Mouse (Mus musculus): Measurements from ENCODE around the gene Nudcd3. TPM values are rescaled to one million over a fixed set of nuclear protein-coding genes. Genes with fewer than 3 reads are reported as not detected.

Nudcd3 gene
- polyA plus RNA-seq, 1 experiment from 2014 or later = 40.3 TPM

- Histone ChIP-seq H3K9ac (no peak overlapping the region), H3K4me3 (no peak overlapping the region), H3K9me3 (no peaks in the 10 kb centered on the region), H3K36me3 (no peaks in the 10 kb centered on the region), H3K4me1 (peaks cover 18% of the 10 kb centered on the region), H3K27ac (no peak overlapping the region), H3K27me3 (no peaks in the 10 kb centered on the region), H3K4me2 (no peak overlapping the region)
- no peak for ATAC-seq (ENCODE audit: insufficient number of reproducible peaks, low FRiP score, low TSS enrichment, low read depth)
- whole genome bisulfite sequencing = 64% methylated on average over 5 of the region's 5 CpGs
Measured at GRCm38 (mm10) chr11:6157119-6157518, 43.1 kb downstream of the Nudcd3 start.

- Histone ChIP-seq H3K9ac (no peak overlapping the region), H3K36me3 (no peaks in the 10 kb centered on the region), H3K9me3 (no peaks in the 10 kb centered on the region), H3K4me2 (no peak overlapping the region), H3K27ac (no peak overlapping the region), H3K4me1 (peaks cover 18% of the 10 kb centered on the region), H3K4me3 (no peak overlapping the region), H3K27me3 (no peaks in the 10 kb centered on the region)
- ATAC-seq (ENCODE audit: insufficient number of reproducible peaks, low FRiP score, low TSS enrichment, low read depth) = no peak
- 77% methylated on average over 5 of the region's 5 CpGs for WGBS
Measured at GRCm38 (mm10) chr11:6156651-6157050, 43.6 kb downstream of the Nudcd3 start.

- peak overlapping the region; percentile 28; the same call in 1 of the 2 replicates for H3K27ac ChIP-seq
- H3K4me3 ChIP-seq = no peak overlapping the region
- no peaks in the 10 kb centered on the region for H3K27me3 ChIP-seq
- peaks cover 17% of the 10 kb centered on the region for H3K4me1 ChIP-seq
- ATAC-seq (ENCODE audit: insufficient number of reproducible peaks, low FRiP score, low TSS enrichment, low read depth) = no peak
- WGBS = 36% methylated on average over 3 of the region's 3 CpGs
- H3K9ac ChIP-seq = no peak overlapping the region
- H3K36me3 ChIP-seq = peaks cover 12% of the 10 kb centered on the region
- no peaks in the 10 kb centered on the region for H3K9me3 ChIP-seq
- no peak overlapping the region for H3K4me2 ChIP-seq
Measured at GRCm38 (mm10) chr11:6154211-6154701, 46.0 kb downstream of the Nudcd3 start.

GRCm38 (mm10) chr11:6152864-6153263 is 47.4 kb downstream of the Nudcd3 start:
- Histone ChIP-seq H3K4me2 (no peak overlapping the region), H3K4me3 (no peak overlapping the region), H3K36me3 (peaks cover 20% of the 10 kb centered on the region), H3K9me3 (no peaks in the 10 kb centered on the region), H3K4me1 (peaks cover 16% of the 10 kb centered on the region), H3K27ac (no peak overlapping the region), H3K27me3 (no peaks in the 10 kb centered on the region), H3K9ac (no peak overlapping the region)
- 85% methylated on average over 4 of the region's 4 CpGs for WGBS
- no peak for ATAC-seq (ENCODE audit: insufficient number of reproducible peaks, low FRiP score, low TSS enrichment, low read depth)

GRCm38 (mm10) chr11:6138233-6138950 is 61.8 kb downstream of the Nudcd3 start:
- WGBS = 89% methylated on average over 6 of the region's 7 CpGs
- no peak overlapping the region for H3K27ac ChIP-seq
- no peak for ATAC-seq (ENCODE audit: insufficient number of reproducible peaks, low FRiP score, low TSS enrichment, low read depth)

GRCm38 (mm10) chr11:6132886-6133285 is 67.3 kb downstream of the Nudcd3 start:
- Histone ChIP-seq H3K4me2 (no peak overlapping the region), H3K27ac (no peak overlapping the region), H3K36me3 (no peaks in the 10 kb centered on the region; the same call in 1 of the 2 replicates), H3K4me3 (no peak overlapping the region), H3K9ac (no peak overlapping the region), H3K4me1 (no peaks in the 10 kb centered on the region), H3K9me3 (no peaks in the 10 kb centered on the region), H3K27me3 (no peaks in the 10 kb centered on the region)
- ATAC-seq (ENCODE audit: insufficient number of reproducible peaks, low FRiP score, low TSS enrichment, low read depth) = no peak
- WGBS = 93% methylated on average over 4 of the region's 4 CpGs

More at GRCm38 (mm10) chr11:6138233-6138950, 61.8 kb downstream of the Nudcd3 start:
- H3K9me3 ChIP-seq = no peaks in the 10 kb centered on the region
- peaks cover 14% of the 10 kb centered on the region; the same call in 1 of the 2 replicates for H3K36me3 ChIP-seq
- H3K4me1 ChIP-seq = no peaks in the 10 kb centered on the region
- no peak overlapping the region for H3K9ac ChIP-seq
- H3K27me3 ChIP-seq = no peaks in the 10 kb centered on the region
- no peak overlapping the region for H3K4me3 ChIP-seq
- H3K4me2 ChIP-seq = no peak overlapping the region

- H3K4me2 ChIP-seq = no peak overlapping the region
- H3K27ac ChIP-seq = no peak overlapping the region
- H3K4me3 ChIP-seq = no peak overlapping the region
- no peaks in the 10 kb centered on the region; the same call in 1 of the 2 replicates for H3K36me3 ChIP-seq
- no peaks in the 10 kb centered on the region for H3K27me3 ChIP-seq
- no peak for ATAC-seq (ENCODE audit: insufficient number of reproducible peaks, low FRiP score, low TSS enrichment, low read depth)
- 78% methylated on average over 1 of the region's 1 CpGs for WGBS
- no peaks in the 10 kb centered on the region for H3K9me3 ChIP-seq
- H3K9ac ChIP-seq = no peak overlapping the region
- no peaks in the 10 kb centered on the region for H3K4me1 ChIP-seq
Measured at GRCm38 (mm10) chr11:6130578-6130977, 69.6 kb downstream of the Nudcd3 start.

GRCm38 (mm10) chr11:6123605-6124120 is 76.6 kb downstream of the Nudcd3 start:
- no peak overlapping the region for H3K27ac ChIP-seq
- WGBS = 100% methylated on average over 1 of the region's 1 CpGs
- H3K9me3 ChIP-seq = no peaks in the 10 kb centered on the region
- no peaks in the 10 kb centered on the region for H3K27me3 ChIP-seq
- peaks cover 36% of the 10 kb centered on the region for H3K36me3 ChIP-seq
- ATAC-seq (ENCODE audit: insufficient number of reproducible peaks, low FRiP score, low TSS enrichment, low read depth) = no peak
- no peaks in the 10 kb centered on the region for H3K4me1 ChIP-seq
- H3K9ac ChIP-seq = no peak overlapping the region
- no peak overlapping the region for H3K4me3 ChIP-seq
- H3K4me2 ChIP-seq = no peak overlapping the region

GRCm38 (mm10) chr11:6122631-6123030 is 77.6 kb downstream of the Nudcd3 start:
- no peak overlapping the region for H3K4me3 ChIP-seq

GRCm38 (mm10) chr11:6120596-6120995 is 79.6 kb downstream of the Nudcd3 start:
- no peaks in the 10 kb centered on the region for H3K9me3 ChIP-seq
- no peaks in the 10 kb centered on the region for H3K4me1 ChIP-seq
- no peak overlapping the region for H3K4me3 ChIP-seq
- no peak overlapping the region for H3K4me2 ChIP-seq
- H3K27ac ChIP-seq = no peak overlapping the region
- WGBS = 85% methylated on average over 11 of the region's 11 CpGs
- H3K27me3 ChIP-seq = no peaks in the 10 kb centered on the region
- peaks cover 44% of the 10 kb centered on the region for H3K36me3 ChIP-seq
- no peak overlapping the region for H3K9ac ChIP-seq
- ATAC-seq (ENCODE audit: insufficient number of reproducible peaks, low FRiP score, low TSS enrichment, low read depth) = no peak

More at GRCm38 (mm10) chr11:6122631-6123030, 77.6 kb downstream of the Nudcd3 start:
- Histone ChIP-seq H3K9ac (no peak overlapping the region), H3K4me1 (no peaks in the 10 kb centered on the region), H3K36me3 (peaks cover 44% of the 10 kb centered on the region), H3K27ac (no peak overlapping the region), H3K4me2 (no peak overlapping the region), H3K27me3 (no peaks in the 10 kb centered on the region), H3K9me3 (no peaks in the 10 kb centered on the region)
- ATAC-seq (ENCODE audit: insufficient number of reproducible peaks, low FRiP score, low TSS enrichment, low read depth) = no peak
- WGBS = 94% methylated on average over 5 of the region's 5 CpGs

GRCm38 (mm10) chr11:6120001-6120400 is 80.2 kb downstream of the Nudcd3 start:
- H3K9me3 ChIP-seq = no peaks in the 10 kb centered on the region
- ATAC-seq (ENCODE audit: insufficient number of reproducible peaks, low FRiP score, low TSS enrichment, low read depth) = no peak
- no peak overlapping the region for H3K4me2 ChIP-seq
- WGBS = 92% methylated on average over 6 of the region's 6 CpGs
- H3K27ac ChIP-seq = no peak overlapping the region
- H3K27me3 ChIP-seq = no peaks in the 10 kb centered on the region
- H3K9ac ChIP-seq = no peak overlapping the region
- H3K4me3 ChIP-seq = no peak overlapping the region
- H3K36me3 ChIP-seq = peaks cover 39% of the 10 kb centered on the region
- H3K4me1 ChIP-seq = no peaks in the 10 kb centered on the region

GRCm38 (mm10) chr11:6119312-6119711 is 80.9 kb downstream of the Nudcd3 start:
- peaks cover 39% of the 10 kb centered on the region for H3K36me3 ChIP-seq
- 89% methylated on average over 11 of the region's 11 CpGs for whole genome bisulfite sequencing

More at GRCm38 (mm10) chr11:6119312-6119711, 80.9 kb downstream of the Nudcd3 start:
- no peak overlapping the region for H3K9ac ChIP-seq
- ATAC-seq (ENCODE audit: insufficient number of reproducible peaks, low FRiP score, low TSS enrichment, low read depth) = no peak
- no peak overlapping the region for H3K27ac ChIP-seq
- H3K4me3 ChIP-seq = no peak overlapping the region
- no peak overlapping the region for H3K4me2 ChIP-seq
- no peaks in the 10 kb centered on the region for H3K9me3 ChIP-seq
- no peaks in the 10 kb centered on the region for H3K27me3 ChIP-seq
- no peaks in the 10 kb centered on the region for H3K4me1 ChIP-seq
